Mouse (Mus musculus) urinary bladder, postnatal 0 days (tissue): ENCODE data around the gene Zup1. TPM values are rescaled to one million over a fixed set of nuclear protein-coding genes. Genes with fewer than 3 reads are reported as not detected.

ENCODE experiments used
- polyA plus RNA-seq: library from polyadenylated mRNA; unstranded; fragments of >200 nt; fragmentation: Nextera tagmentation; extraction: Ambion mirVana; gene quantifications from 2 replicates; pipeline ENCODE4 v1.2.1, GENCODE M21; 2015

Zup1 gene
- 9.4 and 9.8 TPM in 2 replicates for polyA plus RNA-seq

DNA sequence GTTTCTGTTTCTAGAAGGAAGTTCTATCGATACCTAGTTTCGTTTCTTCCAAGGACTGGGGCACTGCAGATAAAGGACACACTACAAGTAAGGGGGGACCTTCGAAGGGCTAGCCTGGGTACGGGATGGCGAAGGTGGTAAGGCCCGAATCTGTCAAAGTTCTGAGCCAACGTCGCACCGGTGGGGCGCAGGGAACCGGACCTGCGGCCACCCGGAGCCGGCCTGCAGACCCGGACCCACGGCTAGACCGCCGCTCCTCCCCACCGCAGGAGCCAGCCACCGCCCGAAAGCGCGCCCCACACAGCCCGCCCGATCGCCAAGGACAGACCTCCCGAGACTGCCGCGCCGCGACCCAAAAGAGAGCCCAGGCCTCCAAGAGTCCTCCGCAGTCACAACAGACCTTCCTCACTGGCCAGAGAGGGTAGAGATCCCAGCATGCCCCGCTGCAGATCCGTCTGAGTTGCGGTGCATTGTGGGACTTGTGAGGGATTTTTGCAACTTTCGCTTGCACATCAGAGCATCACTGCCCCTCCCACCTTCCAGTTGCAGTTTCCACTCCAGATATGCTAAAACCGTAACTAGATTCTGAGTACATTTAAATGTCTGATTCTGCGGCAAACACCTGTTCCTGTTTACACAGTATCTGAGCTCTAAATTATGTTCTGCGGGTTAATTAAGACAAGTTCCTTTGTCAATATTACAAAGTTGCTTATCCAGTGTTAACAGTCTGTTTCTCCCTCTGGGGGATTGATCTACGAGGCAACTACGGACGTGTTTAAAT, at the start of gene Zup1:
Gene Zup1 (minus strand): TSS at position 467 of the 781 bp plus-strand sequence.

GRCm38 (mm10) chr10:33904530-33905481, 46.3 kb downstream of the Zup1 start, which contains the start of gene Rsph4a:
TSS of gene Rsph4a (plus strand) at chr10:33905111.

Other genes with a start within 250 kb of the Zup1 start
- not detected in 2 replicates for gene Sult3a2, start 164.6 kb downstream of the Zup1 start, polyA plus RNA-seq
- not detected in 2 replicates for gene Sult3a1, start 93.5 kb downstream of the Zup1 start, polyA plus RNA-seq
- 1.4 and 1.9 TPM in 2 replicates for gene Rsph4a, start 46.2 kb downstream of the Zup1 start, polyA plus RNA-seq
- 109 and 132 TPM in 2 replicates for gene Rwdd1, start 68.4 kb upstream of the Zup1 start, polyA plus RNA-seq
- 0.19 TPM in 1 of 2 replicates, not detected in the other for gene Trappc3l, start 86.3 kb upstream of the Zup1 start, polyA plus RNA-seq
- not detected in 2 replicates for gene Calhm4, start 93.0 kb upstream of the Zup1 start, polyA plus RNA-seq
- gene Calhm5, start 145.2 kb upstream of the Zup1 start, polyA plus RNA-seq, result 8.4 and 9.1 TPM in 2 replicates
- 0.73 and 1.7 TPM in 2 replicates for gene Calhm6, start 176.7 kb upstream of the Zup1 start, polyA plus RNA-seq